Mouse (Mus musculus): ENCODE data around the gene Hmg20b.

- no peak for TF ChIP-seq CTCF (conservative IDR thresholded peaks at IDR 0.05; ENCODE audit: insufficient read depth, insufficient read length, low read depth, low read length)
- TF ChIP-seq POLR2A (IDR thresholded peaks at IDR 0.05; ENCODE audit: low read depth, low read length) = no peak
Observed at GRCm38 (mm10) chr10:81297845-81298244, 52.4 kb downstream of the Hmg20b start.

All from kidney, adult 2 months (tissue).